Mouse (Mus musculus): ENCODE results near the gene Ccnb1ip1.
A peak's percentile ranks its signal among the peaks of the same experiment; 100 is the strongest.

DNA sequence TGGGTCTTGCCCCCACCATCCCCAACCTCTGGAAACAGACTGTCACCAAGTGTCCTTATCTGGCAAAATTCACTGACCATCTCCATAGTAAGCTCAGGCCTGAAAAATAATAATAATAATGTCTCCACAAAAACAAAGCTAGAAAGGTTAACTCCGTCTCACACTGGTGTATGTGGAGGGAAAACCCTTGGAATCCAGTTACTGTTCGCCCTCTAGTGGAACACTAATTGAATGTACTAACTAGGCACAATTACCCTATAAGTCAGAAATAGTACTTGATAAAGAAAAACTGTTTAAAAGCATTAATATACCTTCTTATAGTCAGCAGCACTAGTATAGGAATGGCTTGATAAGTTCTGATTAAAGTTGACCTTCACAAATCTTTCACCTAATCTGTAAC is 19.4 kb downstream of the Ccnb1ip1 start:
- TF ChIP-seq EP300 (IDR thresholded peaks at IDR 0.05; ENCODE audit: low read depth) (no peak), CTCF (IDR thresholded peaks at IDR 0.05; ENCODE audit: low read depth) (peak; percentile 25; the same call in 1 of the 2 replicates)
